Mouse (Mus musculus) heart, adult 2 months (tissue): ENCODE data around the gene Ngdn.

ENCODE experiments used
- CTCF ChIP-seq: fragments of 200-600 bp; IDR thresholded peaks from 2 replicates; pipeline ENCODE4 v1.8.1; 2022; ENCODE audit warnings: antibody characterized with exemption, mild to moderate bottlenecking, moderate library complexity
- POLR2A ChIP-seq: fragments of 200-500 bp; IDR thresholded peaks from 2 replicates; pipeline ENCODE4 v1.6.1; 2011; ENCODE audit warnings: mild to moderate bottlenecking, low read depth, low read length, control low read depth; ENCODE audit not compliant: insufficient read depth

- TF ChIP-seq POLR2A = no peak
- no peak for TF ChIP-seq CTCF
Observed at GRCm38 (mm10) chr14:55028333-55028835, 13.1 kb downstream of the Ngdn start.
